Mouse (Mus musculus) hindbrain, embryonic 13.5 days (tissue): Measurements from ENCODE around the gene Pnn. TPM values are rescaled to one million over a fixed set of nuclear protein-coding genes. Genes with fewer than 3 reads are reported as not detected.

ENCODE experiments used
- ATAC-seq: fragments of 200-750 bp; cut with Nextera tagmentation; 2 replicates; pipeline ENCODE4 v1.8.0; 2017; ENCODE audit warnings: moderate TSS enrichment; ENCODE audit not compliant: low FRiP score
- H3K27ac ChIP-seq: fragments of 300-500 bp; sonication (generic); 2 replicates; pipeline ENCODE4 v1.5.1; 2015; ENCODE audit warnings: inconsistent platforms, mild to moderate bottlenecking, moderate library complexity
- H3K27me3 ChIP-seq: fragments of 300-500 bp; sonication (generic); 2 replicates; pipeline ENCODE4 v1.6.1; 2015; ENCODE audit warnings: mild to moderate bottlenecking, inconsistent platforms
- H3K36me3 ChIP-seq: fragments of 300-500 bp; sonication (generic); 2 replicates; pipeline ENCODE4 v1.6.1; 2015; ENCODE audit warnings: mild to moderate bottlenecking, inconsistent platforms
- H3K4me1 ChIP-seq: fragments of 300-500 bp; sonication (generic); replicated peaks from 2 replicates; pipeline ENCODE4 v1.6.1; 2015; ENCODE audit warnings: inconsistent platforms
- H3K4me2 ChIP-seq: fragments of 300-500 bp; sonication (generic); 2 replicates; pipeline ENCODE4 v1.6.1; 2015; ENCODE audit warnings: inconsistent platforms, mild to moderate bottlenecking, moderate library complexity
- H3K4me3 ChIP-seq: fragments of 300-500 bp; sonication (generic); 2 replicates; pipeline ENCODE4 v1.5.1; 2015; ENCODE audit warnings: mild to moderate bottlenecking, inconsistent platforms
- H3K9ac ChIP-seq: fragments of 300-500 bp; sonication (generic); 2 replicates; pipeline ENCODE4 v1.6.1; 2015; ENCODE audit warnings: mild to moderate bottlenecking, inconsistent platforms
- H3K9me3 ChIP-seq: fragments of 300-500 bp; sonication (generic); 2 replicates; pipeline ENCODE4 v1.6.1; 2016; ENCODE audit warnings: inconsistent platforms
- WGBS: fragments of 180-500 bp; shearing (Covaris S2); methylation state at CpG from one replicate; pipeline ENCODE4 v1.1.7; 2015; 5-methylcytosine and 5-hydroxymethylcytosine counted together
- polyA plus RNA-seq: library from polyadenylated mRNA; unstranded; fragments of >200 nt; fragmentation: Nextera tagmentation; extraction: Ambion mirVana; gene quantifications from 2 replicates; pipeline ENCODE4 v1.2.1, GENCODE M21; 2015

The Pnn gene
- polyA plus RNA-seq, 1 experiment from 2014 or later: 113 TPM

- 95% methylated on average over 4 of the region's 4 CpGs for WGBS
- Histone ChIP-seq H3K36me3 (peaks cover 3% of the 10 kb centered on the region), H3K4me2 (no peak overlapping the region), H3K4me1 (no peaks in the 10 kb centered on the region), H3K4me3 (no peak overlapping the region), H3K9me3 (no peaks in the 10 kb centered on the region), H3K9ac (no peak overlapping the region), H3K27ac (no peak overlapping the region), H3K27me3 (no peaks in the 10 kb centered on the region)
- no peak for ATAC-seq
Measured at GRCm38 (mm10) chr12:59080461-59080860, 13.8 kb downstream of the Pnn start.

GRCm38 (mm10) chr12:59084446-59084845 is 17.8 kb downstream of the Pnn start:
- 73% methylated on average over 5 of the region's 5 CpGs for WGBS
- no peak for ATAC-seq
- Histone ChIP-seq H3K4me3 (no peak overlapping the region), H3K9ac (no peak overlapping the region), H3K9me3 (no peaks in the 10 kb centered on the region), H3K36me3 (no peaks in the 10 kb centered on the region), H3K27me3 (no peaks in the 10 kb centered on the region), H3K4me1 (no peaks in the 10 kb centered on the region), H3K27ac (no peak overlapping the region), H3K4me2 (no peak overlapping the region)

GRCm38 (mm10) chr12:59086171-59086570 is 19.5 kb downstream of the Pnn start:
- no peak for ATAC-seq
- 91% methylated on average over 5 of the region's 5 CpGs for WGBS
- Histone ChIP-seq H3K27ac (no peak overlapping the region), H3K4me3 (no peak overlapping the region), H3K4me2 (no peak overlapping the region), H3K27me3 (no peaks in the 10 kb centered on the region), H3K9me3 (no peaks in the 10 kb centered on the region), H3K4me1 (no peaks in the 10 kb centered on the region), H3K36me3 (no peaks in the 10 kb centered on the region), H3K9ac (no peak overlapping the region)

DNA sequence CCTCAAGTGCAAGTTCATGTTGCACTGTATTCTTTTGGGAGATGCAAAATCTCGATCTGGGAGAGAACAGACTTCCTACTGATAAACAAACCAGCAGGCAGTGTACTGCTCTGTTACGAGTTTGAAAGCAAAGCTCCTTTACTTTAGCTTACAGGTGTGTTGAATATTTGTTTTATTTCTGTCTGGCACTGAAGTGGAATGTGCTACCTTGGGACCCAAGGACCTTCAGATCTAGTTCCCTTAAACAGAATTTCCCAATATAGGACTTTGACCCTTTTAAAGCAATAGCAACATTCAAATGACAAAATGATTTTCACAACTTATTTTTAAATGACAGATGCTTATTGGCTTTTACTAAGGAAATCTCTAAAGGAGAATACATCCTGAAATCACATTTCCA is 26.9 kb downstream of the Pnn start:
- H3K36me3 ChIP-seq: no peaks in the 10 kb centered on the region
- H3K27ac ChIP-seq: no peak overlapping the region
- H3K9ac ChIP-seq: no peak overlapping the region
- no peaks in the 10 kb centered on the region for H3K27me3 ChIP-seq
- no peak overlapping the region for H3K4me3 ChIP-seq
- no peak overlapping the region for H3K4me2 ChIP-seq
- ATAC-seq: no peak
- H3K9me3 ChIP-seq: no peaks in the 10 kb centered on the region
- WGBS: 64% methylated on average over 2 of the region's 2 CpGs
- H3K4me1 ChIP-seq: no peaks in the 10 kb centered on the region

DNA sequence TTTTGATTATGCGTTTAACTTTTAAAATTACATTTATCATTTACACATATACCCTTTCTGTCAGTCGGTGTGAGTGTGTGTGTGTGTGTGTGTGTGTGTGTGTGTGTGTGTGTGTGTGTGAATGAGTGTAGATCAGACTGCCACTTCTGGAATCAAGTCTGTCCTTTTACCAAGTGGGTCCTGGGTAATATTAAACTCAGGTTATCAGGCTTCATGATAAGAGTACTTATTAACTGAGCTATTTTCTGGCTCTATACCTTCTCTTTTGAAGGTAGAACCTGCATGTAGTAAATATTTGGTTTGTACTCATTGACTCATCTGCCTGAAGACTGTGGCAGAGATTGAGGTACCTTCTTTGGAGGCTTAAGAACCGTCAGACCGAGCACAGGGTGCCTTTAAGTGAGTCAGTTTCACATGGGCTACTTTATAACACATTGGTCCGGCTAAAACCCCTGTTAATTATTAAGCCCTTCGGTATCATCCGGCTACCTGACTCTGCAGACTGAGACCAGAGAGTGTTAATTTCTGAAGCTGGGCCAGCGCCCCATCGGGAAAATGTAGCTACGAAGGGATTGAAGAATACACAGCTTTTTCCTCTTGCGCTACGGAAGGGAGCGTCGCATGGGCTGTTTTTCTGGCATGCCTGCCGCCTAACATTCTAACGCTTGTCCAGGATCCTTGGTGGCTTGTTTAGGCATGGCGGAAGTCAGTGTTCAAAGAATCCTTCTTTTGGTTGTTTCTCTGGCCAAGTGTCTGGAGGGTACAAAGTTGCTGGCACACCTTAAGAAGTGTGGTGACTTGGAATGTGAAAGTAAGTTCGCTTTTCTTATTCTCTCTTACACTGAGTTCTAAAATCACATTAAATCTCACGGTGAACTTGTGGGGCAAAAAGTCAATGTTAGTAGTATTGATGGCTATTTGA is 28.7 kb downstream of the Pnn start, which contains the start of gene Mia2:
Gene Mia2, plus strand, starts transcription at position 696 of the 922 bp plus-strand sequence.
- no peak within 1 kb of the TSS for H3K27ac ChIP-seq
- H3K4me3 ChIP-seq: no peak within 1 kb of the TSS
- no peak for ATAC-seq
- H3K36me3 ChIP-seq: no peaks in the 10 kb centered on the region
- H3K27me3 ChIP-seq: no peaks in the 10 kb centered on the region
- no peak within 1 kb of the TSS for H3K4me2 ChIP-seq
- no peak within 1 kb of the TSS for H3K9ac ChIP-seq
- no peaks in the 10 kb centered on the region for H3K9me3 ChIP-seq
- WGBS: 79% methylated on average over 19 of the region's 19 CpGs
- H3K4me1 ChIP-seq: no peaks in the 10 kb centered on the region

DNA sequence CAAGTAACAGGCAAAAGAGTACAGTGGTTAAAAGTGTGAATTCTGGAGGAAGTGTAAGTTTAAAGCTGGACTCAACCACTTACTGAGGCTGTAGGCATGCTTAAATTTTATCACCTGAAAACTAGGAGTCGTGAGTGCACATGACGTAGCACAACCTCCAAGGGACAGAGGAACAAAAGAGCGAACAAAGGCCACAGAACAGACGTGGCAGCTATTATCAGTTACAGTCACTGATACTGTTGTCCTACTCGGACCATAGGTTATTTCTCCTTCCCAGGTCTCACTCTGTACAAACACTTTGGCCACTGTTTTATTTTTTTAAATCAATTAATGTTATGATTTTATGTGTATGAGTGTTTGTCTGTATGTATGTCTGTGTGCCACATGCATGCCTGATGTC is 38.1 kb downstream of the Pnn start:
- no peak overlapping the region for H3K4me2 ChIP-seq
- H3K36me3 ChIP-seq: no peaks in the 10 kb centered on the region
- H3K4me1 ChIP-seq: no peaks in the 10 kb centered on the region
- no peak overlapping the region for H3K4me3 ChIP-seq
- no peaks in the 10 kb centered on the region for H3K9me3 ChIP-seq
- ATAC-seq: no peak
- H3K9ac ChIP-seq: no peak overlapping the region
- no peak overlapping the region for H3K27ac ChIP-seq
- 75% methylated on average over 5 of the region's 5 CpGs for WGBS
- H3K27me3 ChIP-seq: no peaks in the 10 kb centered on the region

- no peak for ATAC-seq
- Histone ChIP-seq H3K4me1 (no peaks in the 10 kb centered on the region), H3K9ac (no peak overlapping the region), H3K27me3 (no peaks in the 10 kb centered on the region), H3K27ac (no peak overlapping the region), H3K4me2 (no peak overlapping the region), H3K4me3 (no peak overlapping the region), H3K9me3 (no peaks in the 10 kb centered on the region), H3K36me3 (no peaks in the 10 kb centered on the region)
- WGBS: 90% methylated on average over 6 of the region's 6 CpGs
Measured at GRCm38 (mm10) chr12:59105914-59106313, 39.2 kb downstream of the Pnn start.

- WGBS: 91% methylated on average over 5 of the region's 5 CpGs
- no peak overlapping the region for H3K9ac ChIP-seq
- no peak overlapping the region for H3K27ac ChIP-seq
- no peak overlapping the region for H3K4me3 ChIP-seq
- no peaks in the 10 kb centered on the region for H3K9me3 ChIP-seq
- H3K27me3 ChIP-seq: no peaks in the 10 kb centered on the region
- no peak overlapping the region for H3K4me2 ChIP-seq
- ATAC-seq: no peak
- no peaks in the 10 kb centered on the region for H3K36me3 ChIP-seq
- no peaks in the 10 kb centered on the region for H3K4me1 ChIP-seq
Measured at GRCm38 (mm10) chr12:59106491-59106890, 39.8 kb downstream of the Pnn start.

DNA sequence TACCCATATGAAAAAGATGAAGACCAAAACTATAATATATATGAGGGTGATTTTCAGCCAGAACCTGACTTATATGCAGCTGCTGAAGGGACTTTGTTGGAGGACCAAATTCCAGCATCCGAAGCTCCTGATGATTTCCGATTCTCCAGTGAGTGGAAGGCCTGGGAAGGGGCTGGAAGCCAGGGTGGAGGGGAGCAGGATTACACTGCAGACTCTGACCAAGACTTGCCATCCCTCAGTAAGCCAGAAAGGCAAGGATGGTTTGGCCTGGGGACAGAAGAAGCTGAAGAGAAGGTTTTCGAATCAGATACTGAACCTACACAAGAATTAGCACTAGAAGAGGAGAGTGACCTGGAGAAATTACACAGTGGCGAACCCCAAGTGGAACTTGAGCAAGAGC is 41.2 kb downstream of the Pnn start:
- Histone ChIP-seq H3K4me3 (no peak overlapping the region), H3K27me3 (no peaks in the 10 kb centered on the region), H3K4me1 (no peaks in the 10 kb centered on the region), H3K9me3 (no peaks in the 10 kb centered on the region), H3K9ac (no peak overlapping the region), H3K36me3 (no peaks in the 10 kb centered on the region), H3K4me2 (no peak overlapping the region), H3K27ac (no peak overlapping the region)
- WGBS: 89% methylated on average over 4 of the region's 4 CpGs
- ATAC-seq: no peak

DNA sequence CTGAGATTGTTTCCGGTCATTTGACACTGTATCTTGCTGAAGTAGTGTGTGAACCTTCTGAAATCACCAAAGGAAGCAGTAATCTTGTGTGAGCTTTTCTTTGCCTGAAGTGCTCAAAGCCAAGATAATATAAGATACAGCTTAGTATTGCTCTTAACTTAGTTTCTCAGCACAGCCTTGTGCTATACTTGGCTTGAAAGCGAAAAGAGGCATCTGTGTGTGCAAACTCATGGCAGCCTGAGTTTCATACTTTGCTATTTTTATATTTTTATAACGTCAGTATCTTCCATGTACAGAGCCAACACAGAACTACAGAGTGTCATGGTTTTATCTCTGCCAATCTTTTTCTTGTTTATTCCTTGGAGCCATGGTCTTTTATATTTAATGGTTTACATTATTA is 50.5 kb downstream of the Pnn start:
- no peaks in the 10 kb centered on the region for H3K4me1 ChIP-seq
- H3K9ac ChIP-seq: no peak overlapping the region
- 93% methylated on average over 3 of the region's 3 CpGs for WGBS
- no peak for ATAC-seq
- H3K36me3 ChIP-seq: no peaks in the 10 kb centered on the region
- H3K27me3 ChIP-seq: no peaks in the 10 kb centered on the region
- H3K9me3 ChIP-seq: no peaks in the 10 kb centered on the region
- H3K27ac ChIP-seq: no peak overlapping the region
- H3K4me2 ChIP-seq: no peak overlapping the region
- no peak overlapping the region for H3K4me3 ChIP-seq

Other genes with a start within 250 kb of the Pnn start
- 107 and 111 TPM in 2 replicates for gene Sec23a, start 54.9 kb upstream of the Pnn start, polyA plus RNA-seq
- gene Gemin2, start 53.5 kb upstream of the Pnn start, polyA plus RNA-seq: 17.4 and 17.5 TPM in 2 replicates
- gene Trappc6b, start 5.4 kb upstream of the Pnn start, polyA plus RNA-seq: 157 and 158 TPM in 2 replicates
- 38.1 and 42.3 TPM in 2 replicates for gene Mia2, start 28.9 kb downstream of the Pnn start, polyA plus RNA-seq
- gene Fbxo33, start 152.8 kb downstream of the Pnn start, polyA plus RNA-seq: 6.8 and 7.2 TPM in 2 replicates